Mouse (Mus musculus): ENCODE measurements around the gene Cfap61.

Gene Cfap61

GRCm38 (mm10) chr2:146080282-146080681 lies 145.7 kb downstream of the Cfap61 start:
- DNase-seq (ENCODE audit: low spot score in 2 of 2) = no peak

GRCm38 (mm10) chr2:146083326-146083871 lies 148.8 kb downstream of the Cfap61 start:
- no peak for DNase-seq (ENCODE audit: low spot score in 2 of 2)

GRCm38 (mm10) chr2:146087411-146087810 lies 152.8 kb downstream of the Cfap61 start:
- DNase-seq (ENCODE audit: low spot score in 2 of 2) = no peak

- DNase-seq (ENCODE audit: low spot score in 2 of 2) = no peak
Observed at GRCm38 (mm10) chr2:146089157-146089692, 154.6 kb downstream of the Cfap61 start.

GRCm38 (mm10) chr2:146097532-146097931 lies 162.9 kb downstream of the Cfap61 start:
- no peak for DNase-seq (ENCODE audit: low spot score in 2 of 2)

GRCm38 (mm10) chr2:146098853-146099717 lies 164.5 kb downstream of the Cfap61 start:
- no peak for DNase-seq (ENCODE audit: low spot score in 2 of 2)

- DNase-seq (ENCODE audit: low spot score in 2 of 2) = no peak
Observed at GRCm38 (mm10) chr2:146099838-146100237, 165.3 kb downstream of the Cfap61 start.

GRCm38 (mm10) chr2:146100489-146101060 lies 166.0 kb downstream of the Cfap61 start:
- no peak for DNase-seq (ENCODE audit: low spot score in 2 of 2)

GRCm38 (mm10) chr2:146102600-146102999 lies 168.0 kb downstream of the Cfap61 start:
- no peak for DNase-seq (ENCODE audit: low spot score in 2 of 2)

GRCm38 (mm10) chr2:146105341-146105740 lies 170.8 kb downstream of the Cfap61 start:
- no peak for DNase-seq (ENCODE audit: low spot score in 2 of 2)

GRCm38 (mm10) chr2:146107980-146108379 lies 173.4 kb downstream of the Cfap61 start:
- no peak for DNase-seq (ENCODE audit: low spot score in 2 of 2)

- DNase-seq (ENCODE audit: low spot score in 2 of 2) = no peak
Observed at GRCm38 (mm10) chr2:146109921-146110320, 175.3 kb downstream of the Cfap61 start.

- no peak for DNase-seq (ENCODE audit: low spot score in 2 of 2)
Observed at GRCm38 (mm10) chr2:146116282-146116681, 181.7 kb downstream of the Cfap61 start.

- no peak for DNase-seq (ENCODE audit: low spot score in 2 of 2)
Observed at GRCm38 (mm10) chr2:146116726-146117125, 182.1 kb downstream of the Cfap61 start.

- no peak for DNase-seq (ENCODE audit: low spot score in 2 of 2)
Observed at GRCm38 (mm10) chr2:146117191-146117914, 182.8 kb downstream of the Cfap61 start.

- DNase-seq (ENCODE audit: low spot score in 2 of 2) = no peak
Observed at GRCm38 (mm10) chr2:146117915-146118403, 183.4 kb downstream of the Cfap61 start.

GRCm38 (mm10) chr2:146121551-146121950 lies 187.0 kb downstream of the Cfap61 start:
- no peak for DNase-seq (ENCODE audit: low spot score in 2 of 2)

- DNase-seq (ENCODE audit: low spot score in 2 of 2) = no peak
Observed at GRCm38 (mm10) chr2:146125129-146125528, 190.5 kb downstream of the Cfap61 start.

- DNase-seq (ENCODE audit: low spot score in 2 of 2) = no peak
Observed at GRCm38 (mm10) chr2:146128622-146129021, 194.0 kb downstream of the Cfap61 start.

- no peak for DNase-seq (ENCODE audit: low spot score in 2 of 2)
Observed at GRCm38 (mm10) chr2:146130514-146130913, 195.9 kb downstream of the Cfap61 start.

- no peak for DNase-seq (ENCODE audit: low spot score in 2 of 2)
Observed at GRCm38 (mm10) chr2:146134275-146134674, 199.7 kb downstream of the Cfap61 start.

GRCm38 (mm10) chr2:146140711-146141110 lies 206.1 kb downstream of the Cfap61 start:
- no peak for DNase-seq (ENCODE audit: low spot score in 2 of 2)

All from thymus, postnatal 10 days (tissue).